Mouse (Mus musculus) lung, embryonic 14.5 days (tissue): ENCODE measurements around the gene C130050O18Rik. TPM values are rescaled to one million over a fixed set of nuclear protein-coding genes. Genes with fewer than 3 reads are reported as not detected.
A peak's percentile ranks its signal among the peaks of the same experiment; 100 is the strongest.

Experiments used
- ATAC-seq: fragments of 200-750 bp; cut with Nextera tagmentation; 2 replicates; pipeline ENCODE4 v1.8.0; 2017; ENCODE audit warnings: mild to moderate bottlenecking, moderate TSS enrichment, moderate library complexity; ENCODE audit not compliant: insufficient read depth
- DNase-seq: peaks from one replicate; pipeline ENCODE4 v3.0.0-alpha.2; 2015
- H3K27ac ChIP-seq: fragments of 300-500 bp; sonication (generic); 2 replicates; pipeline ENCODE4 v1.5.1; 2014; ENCODE audit warnings: low read depth, mild to moderate bottlenecking, moderate library complexity
- H3K27me3 ChIP-seq: fragments of 300-500 bp; sonication (generic); 2 replicates; pipeline ENCODE4 v1.6.1; 2014; ENCODE audit warnings: low read length, control low read depth; ENCODE audit not compliant: insufficient read depth
- H3K36me3 ChIP-seq: fragments of 300-500 bp; sonication (generic); 2 replicates; pipeline ENCODE4 v1.6.1; 2014; ENCODE audit warnings: control low read depth; ENCODE audit not compliant: insufficient read depth
- H3K4me1 ChIP-seq: fragments of 300-500 bp; sonication (generic); 2 replicates; pipeline ENCODE4 v1.6.1; 2014; ENCODE audit warnings: antibody characterized with exemption, control low read depth; ENCODE audit not compliant: insufficient read depth
- H3K4me2 ChIP-seq: fragments of 300-500 bp; sonication (generic); 2 replicates; pipeline ENCODE4 v1.6.1; 2014; ENCODE audit warnings: mild to moderate bottlenecking
- H3K4me3 ChIP-seq: fragments of 300-500 bp; sonication (generic); 2 replicates; pipeline ENCODE4 v1.5.1; 2014; ENCODE audit warnings: low read depth, low read length
- H3K9ac ChIP-seq: fragments of 300-500 bp; sonication (generic); 2 replicates; pipeline ENCODE4 v1.6.1; 2014
- H3K9me3 ChIP-seq: fragments of 300-500 bp; sonication (generic); 2 replicates; pipeline ENCODE4 v1.6.1; 2016; ENCODE audit warnings: low read depth, low read length, control low read depth
- CTCF ChIP-seq: IDR thresholded peaks from 2 replicates; pipeline ENCODE4 v1.5.1; 2016; ENCODE audit warnings: antibody characterized with exemption, low read depth
- WGBS: fragments of 180-500 bp; shearing (Covaris S2); extraction: QIAGEN DNeasy Blood & Tissue Kit; methylation state at CpG from one replicate; pipeline ENCODE4 v1.1.7; 2014; 5-methylcytosine and 5-hydroxymethylcytosine counted together
- polyA plus RNA-seq: library from polyadenylated mRNA; unstranded; fragments of >200 nt; fragmentation: Nextera tagmentation; extraction: Ambion mirVana; gene quantifications from 2 replicates; pipeline ENCODE4 v1.2.1, GENCODE M21; 2014

C130050O18Rik gene
- polyA plus RNA-seq, result 1.1 TPM in 2 replicates

GRCm38 (mm10) chr5:139404801-139405401 is at the start of gene C130050O18Rik:
C130050O18Rik (plus strand) TSS chr5:139405280.
- no peak within 1 kb of the TSS for H3K27ac ChIP-seq
- H3K4me1 ChIP-seq, result no peaks in the 10 kb centered on the region; the same call in 1 of the 2 replicates

GRCm38 (mm10) chr5:139358653-139359052 is 46.4 kb upstream of the C130050O18Rik start:
- Histone ChIP-seq H3K27ac (no peak overlapping the region), H3K4me2 (no peak overlapping the region), H3K4me1 (no peaks in the 10 kb centered on the region), H3K27me3 (no peaks in the 10 kb centered on the region), H3K4me3 (no peak overlapping the region), H3K9me3 (no peaks in the 10 kb centered on the region), H3K36me3 (peaks cover 2% of the 10 kb centered on the region; the same call in 1 of the 2 replicates), H3K9ac (no peak overlapping the region)
- TF ChIP-seq CTCF, result peak; percentile 76
- DNase-seq (peak; percentile 63), ATAC-seq (peak; percentile 16; the same call in 1 of the 2 replicates)
- 65% methylated on average over 2 of the region's 2 CpGs for WGBS

More at GRCm38 (mm10) chr5:139404801-139405401, at the start of gene C130050O18Rik:
- H3K9ac ChIP-seq, result no peak within 1 kb of the TSS
- DNase-seq, result no peak
- TF ChIP-seq CTCF, result no peak
- ATAC-seq, result no peak
- 79% methylated on average over 6 of the region's 6 CpGs for WGBS
- H3K36me3 ChIP-seq, result no peaks in the 10 kb centered on the region
- no peaks in the 10 kb centered on the region for H3K27me3 ChIP-seq
- no peaks in the 10 kb centered on the region for H3K9me3 ChIP-seq
- no peak within 1 kb of the TSS for H3K4me2 ChIP-seq
- H3K4me3 ChIP-seq, result no peak within 1 kb of the TSS

GRCm38 (mm10) chr5:139359244-139359643 is 45.8 kb upstream of the C130050O18Rik start:
- no peaks in the 10 kb centered on the region for H3K4me1 ChIP-seq
- H3K36me3 ChIP-seq, result peaks cover 5% of the 10 kb centered on the region; the same call in 1 of the 2 replicates
- TF ChIP-seq CTCF, result no peak
- no peak overlapping the region for H3K4me2 ChIP-seq
- 87% methylated on average over 5 of the region's 5 CpGs for WGBS
- H3K27me3 ChIP-seq, result no peaks in the 10 kb centered on the region
- no peak overlapping the region for H3K9ac ChIP-seq
- DNase-seq (no peak), ATAC-seq (no peak)
- H3K27ac ChIP-seq, result no peak overlapping the region
- H3K9me3 ChIP-seq, result no peaks in the 10 kb centered on the region
- no peak overlapping the region for H3K4me3 ChIP-seq

- no peaks in the 10 kb centered on the region for H3K9me3 ChIP-seq
- no peak for ATAC-seq
- peaks cover 5% of the 10 kb centered on the region; the same call in 1 of the 2 replicates for H3K36me3 ChIP-seq
- H3K4me2 ChIP-seq, result no peak overlapping the region
- H3K4me3 ChIP-seq, result no peak overlapping the region
- H3K4me1 ChIP-seq, result peaks cover 6% of the 10 kb centered on the region; the same call in 1 of the 2 replicates
- H3K9ac ChIP-seq, result no peak overlapping the region
- no peak for TF ChIP-seq CTCF
- WGBS, result 67% methylated on average over 7 of the region's 7 CpGs
- no peaks in the 10 kb centered on the region for H3K27me3 ChIP-seq
- DNase-seq, result no peak
- no peak overlapping the region for H3K27ac ChIP-seq
Measured at GRCm38 (mm10) chr5:139363858-139364257, 41.2 kb upstream of the C130050O18Rik start.

- TF ChIP-seq CTCF, result peak; percentile 100
- peak overlapping the region; percentile 35 for H3K4me2 ChIP-seq
- H3K9ac ChIP-seq, result no peak overlapping the region
Measured at GRCm38 (mm10) chr5:139364260-139364910, 40.7 kb upstream of the C130050O18Rik start.

GRCm38 (mm10) chr5:139364911-139365571 is 40.0 kb upstream of the C130050O18Rik start:
- peak; percentile 45; the same call in 1 of the 2 replicates for ATAC-seq
- Histone ChIP-seq H3K27me3 (no peaks in the 10 kb centered on the region), H3K27ac (peak overlapping the region; percentile 42; the same call in 1 of the 2 replicates), H3K9me3 (no peaks in the 10 kb centered on the region), H3K4me1 (peaks cover 6% of the 10 kb centered on the region; the same call in 1 of the 2 replicates), H3K4me2 (peak overlapping the region; percentile 35), H3K9ac (no peak overlapping the region; the same call in 1 of the 2 replicates), H3K36me3 (peaks cover 5% of the 10 kb centered on the region; the same call in 1 of the 2 replicates), H3K4me3 (no peak overlapping the region)
- 28% methylated on average over 5 of the region's 5 CpGs for WGBS
- no peak for TF ChIP-seq CTCF
- no peak for DNase-seq

More at GRCm38 (mm10) chr5:139364260-139364910, 40.7 kb upstream of the C130050O18Rik start:
- ATAC-seq (peak; percentile 53), DNase-seq (peak; percentile 96)
- Histone ChIP-seq H3K4me1 (peaks cover 6% of the 10 kb centered on the region; the same call in 1 of the 2 replicates), H3K27me3 (no peaks in the 10 kb centered on the region), H3K36me3 (peaks cover 5% of the 10 kb centered on the region; the same call in 1 of the 2 replicates), H3K9me3 (no peaks in the 10 kb centered on the region), H3K27ac (peak overlapping the region; percentile 42; the same call in 1 of the 2 replicates), H3K4me3 (no peak overlapping the region)
- 24% methylated on average over 12 of the region's 12 CpGs for WGBS

- no peaks in the 10 kb centered on the region for H3K27me3 ChIP-seq
Measured at GRCm38 (mm10) chr5:139365827-139366226, 39.3 kb upstream of the C130050O18Rik start.

More at GRCm38 (mm10) chr5:139365827-139366226, 39.3 kb upstream of the C130050O18Rik start:
- Histone ChIP-seq H3K36me3 (peaks cover 5% of the 10 kb centered on the region; the same call in 1 of the 2 replicates), H3K4me3 (no peak overlapping the region), H3K4me1 (peaks cover 7% of the 10 kb centered on the region), H3K4me2 (no peak overlapping the region), H3K9ac (no peak overlapping the region), H3K27ac (no peak overlapping the region), H3K9me3 (no peaks in the 10 kb centered on the region)
- ATAC-seq, result no peak
- no peak for DNase-seq
- 50% methylated on average over 1 of the region's 1 CpGs for WGBS
- TF ChIP-seq CTCF, result no peak
